Mouse (Mus musculus) left cerebral cortex, postnatal 10 days (tissue): ENCODE measurements at regions not wholly inside any gene's neighbourhood (a gene's known extent, or its start where the extent isn't known, plus 50 kb on each side); places are given as distances from the start of the nearest gene placed in this dataset.

Experiments
- DNase-seq, 2 experiments: peaks; one replicate each; pipeline ENCODE4 v3.0.0; 2021 to 2022; ENCODE audit warnings: low spot score in 2 of 2, mixed read lengths in 1 of 2; ENCODE audit errors: extremely low spot score in 1 of 2
- intact Hi-C: fragments of 180-260 bp; cut with DNase I; formaldehyde crosslinking; loops from one replicate; pipeline ENCODE4 v1.15.1; 2025

- intact Hi-C loops, result loop anchor here (10.0 kb wide), 1 partner anchor 443 kb away; no protein-coding TSS in a partner anchor
- no peak for DNase-seq
Measured at GRCm38 (mm10) chr11:65638211-65638610, 149.9 kb downstream of the Map2k4 start.

DNA sequence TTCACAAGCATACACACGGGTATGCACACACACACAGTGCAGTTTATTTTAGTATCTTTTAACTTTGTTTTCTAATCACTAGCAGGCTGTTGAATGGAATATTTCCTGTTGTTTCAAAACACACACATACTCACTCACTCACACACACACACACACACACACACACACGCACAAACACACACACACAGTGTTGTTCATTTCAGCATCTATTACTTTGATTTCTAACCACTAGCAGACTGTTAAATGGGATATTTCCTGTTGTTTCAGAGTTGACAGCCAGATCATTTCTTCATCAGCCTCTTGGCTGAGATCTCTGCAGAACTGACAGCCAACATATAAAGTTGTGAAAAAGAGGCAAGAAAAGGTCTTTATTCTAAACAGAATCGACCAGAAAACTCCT is 150.9 kb downstream of the Map2k4 start:
- no peak for DNase-seq
- intact Hi-C loops, result loop anchor here (10.0 kb wide), 1 partner anchor 442 kb away; no protein-coding TSS in a partner anchor

DNA sequence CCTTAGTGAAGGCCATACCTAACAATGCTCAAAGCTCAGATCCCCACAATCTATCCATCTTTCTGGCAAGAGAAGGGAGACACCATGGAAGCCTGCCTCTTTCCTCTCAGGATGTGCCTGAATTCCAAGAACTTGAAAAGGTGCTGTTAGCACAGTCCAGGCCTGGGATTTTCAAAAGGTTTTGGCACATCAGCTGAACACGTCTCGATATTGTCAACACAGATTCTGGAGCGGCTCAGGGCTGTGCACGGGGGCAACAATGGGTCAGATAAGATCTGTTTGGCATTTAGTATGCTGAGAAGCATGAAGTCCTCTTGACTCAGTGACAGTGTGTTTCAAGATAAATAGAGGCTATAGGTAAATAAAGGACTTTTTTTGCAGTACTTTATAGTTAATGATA is 152.8 kb downstream of the Map2k4 start:
- DNase-seq, result no peak
- intact Hi-C loops, result loop anchor here (10.0 kb wide), 1 partner anchor 441 kb away; no protein-coding TSS in a partner anchor

DNA sequence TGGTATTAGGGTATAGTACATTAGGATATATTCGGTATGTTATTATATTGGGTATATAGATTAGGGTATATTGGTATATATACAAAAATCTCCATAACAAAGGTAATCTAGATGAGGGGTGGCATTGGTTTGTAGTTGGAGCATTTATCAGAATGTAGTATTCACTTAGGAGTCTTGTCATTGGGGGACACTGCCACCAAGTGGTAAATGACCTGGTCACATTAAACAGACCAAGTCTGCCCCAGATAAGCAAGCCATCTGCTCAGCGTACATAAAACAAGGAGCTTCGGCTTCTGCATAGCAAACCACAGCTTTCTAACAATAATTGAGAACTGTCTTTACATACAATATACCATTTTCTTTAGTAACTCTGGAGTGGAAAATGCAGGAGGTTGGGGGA is 156.9 kb downstream of the Map2k4 start:
- intact Hi-C loops, result loop anchor here (10.0 kb wide), 1 partner anchor 436 kb away; no protein-coding TSS in a partner anchor

GRCm38 (mm10) chr11:65630436-65630835 is 157.7 kb downstream of the Map2k4 start:
- DNase-seq, result no peak
- intact Hi-C loops, result loop anchor here (10.0 kb wide), 1 partner anchor 436 kb away; no protein-coding TSS in a partner anchor

More for the DNA sequence above, 156.9 kb downstream of the Map2k4 start:
- peak; percentile 12 to 22 for DNase-seq

DNA sequence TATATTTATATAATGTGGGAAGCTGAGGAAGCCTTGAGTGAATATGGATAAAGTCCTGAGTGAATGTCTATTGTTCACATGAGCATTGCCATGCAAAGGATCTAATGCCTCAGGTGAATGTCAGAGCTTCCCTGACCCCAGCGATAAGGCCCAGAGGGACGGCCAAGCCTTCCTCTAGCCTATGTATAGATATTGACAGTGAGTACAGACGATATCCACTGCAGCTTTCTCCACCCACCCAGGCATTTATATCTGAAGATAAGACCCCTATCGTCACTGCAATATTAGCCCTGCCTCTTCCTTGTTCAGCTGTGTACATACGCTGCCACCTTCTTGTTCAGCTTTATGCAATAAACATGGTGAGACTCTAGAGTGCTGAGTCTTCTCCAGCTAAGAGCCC is 158.8 kb downstream of the Map2k4 start:
- DNase-seq, result no peak

DNA sequence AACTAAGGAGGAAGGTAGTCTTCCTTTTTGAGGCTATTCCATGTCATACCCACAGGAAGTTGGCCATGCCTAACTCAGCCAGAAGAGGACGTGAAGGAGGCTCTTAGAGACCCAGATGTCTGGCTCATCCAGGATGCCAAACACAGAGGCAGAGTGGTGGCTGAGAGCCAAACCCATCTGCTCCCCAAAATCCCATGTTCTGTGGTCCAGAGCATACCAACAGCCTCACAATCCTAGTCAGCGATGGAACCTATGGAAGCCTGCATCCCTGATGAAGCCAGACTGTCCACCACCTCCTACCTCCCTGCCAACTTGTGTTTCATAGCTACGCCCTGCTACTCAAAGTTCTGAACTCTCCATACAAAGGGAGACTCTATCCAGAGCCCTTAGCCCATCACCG is 169.1 kb downstream of the Map2k4 start:
- DNase-seq, result no peak
- intact Hi-C loops, result no loop called here

More for the DNA sequence above, 158.8 kb downstream of the Map2k4 start:
- intact Hi-C loops, result no loop called here

DNA sequence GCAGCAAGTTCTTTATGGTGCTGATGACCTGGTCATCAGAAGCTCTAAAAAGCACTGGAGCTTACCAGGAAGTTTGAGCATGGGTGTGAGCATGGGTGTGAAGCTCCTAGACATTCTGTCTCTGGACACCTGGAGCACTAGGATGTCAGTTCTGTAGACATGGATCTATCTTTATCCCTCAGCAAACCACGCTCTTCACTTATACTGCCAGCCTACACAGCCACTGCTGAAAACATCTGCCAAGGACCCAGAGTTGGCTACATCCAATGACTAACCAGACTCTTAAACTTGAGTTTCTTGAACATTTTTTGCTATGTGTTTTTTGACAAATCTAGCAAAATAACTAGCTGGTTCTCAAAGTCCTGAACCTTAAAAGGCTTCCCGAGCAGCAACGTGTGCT is 177.6 kb downstream of the Map2k4 start:
- intact Hi-C loops, result no loop called here
- no peak for DNase-seq

DNA sequence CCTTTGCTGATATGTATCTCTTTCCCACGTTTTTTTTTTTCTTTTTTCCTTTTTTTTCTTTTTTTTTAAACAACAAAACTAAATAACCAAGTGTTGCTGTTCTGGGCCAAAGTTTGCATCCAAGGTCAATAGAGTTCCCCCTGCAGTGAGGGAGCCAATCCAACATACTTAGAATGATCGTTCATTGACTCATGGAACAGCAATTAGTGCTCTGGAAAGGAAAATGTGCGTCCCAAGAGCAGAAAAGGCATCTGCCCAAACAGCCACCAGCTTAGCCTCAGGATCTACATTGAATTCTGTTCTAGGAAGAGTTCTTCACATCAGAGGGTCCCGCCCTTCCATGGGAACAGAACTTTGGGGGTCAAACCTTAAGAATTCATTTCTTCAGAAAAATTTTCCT is 179.0 kb downstream of the Map2k4 start:
- intact Hi-C loops, result no loop called here
- no peak for DNase-seq

DNA sequence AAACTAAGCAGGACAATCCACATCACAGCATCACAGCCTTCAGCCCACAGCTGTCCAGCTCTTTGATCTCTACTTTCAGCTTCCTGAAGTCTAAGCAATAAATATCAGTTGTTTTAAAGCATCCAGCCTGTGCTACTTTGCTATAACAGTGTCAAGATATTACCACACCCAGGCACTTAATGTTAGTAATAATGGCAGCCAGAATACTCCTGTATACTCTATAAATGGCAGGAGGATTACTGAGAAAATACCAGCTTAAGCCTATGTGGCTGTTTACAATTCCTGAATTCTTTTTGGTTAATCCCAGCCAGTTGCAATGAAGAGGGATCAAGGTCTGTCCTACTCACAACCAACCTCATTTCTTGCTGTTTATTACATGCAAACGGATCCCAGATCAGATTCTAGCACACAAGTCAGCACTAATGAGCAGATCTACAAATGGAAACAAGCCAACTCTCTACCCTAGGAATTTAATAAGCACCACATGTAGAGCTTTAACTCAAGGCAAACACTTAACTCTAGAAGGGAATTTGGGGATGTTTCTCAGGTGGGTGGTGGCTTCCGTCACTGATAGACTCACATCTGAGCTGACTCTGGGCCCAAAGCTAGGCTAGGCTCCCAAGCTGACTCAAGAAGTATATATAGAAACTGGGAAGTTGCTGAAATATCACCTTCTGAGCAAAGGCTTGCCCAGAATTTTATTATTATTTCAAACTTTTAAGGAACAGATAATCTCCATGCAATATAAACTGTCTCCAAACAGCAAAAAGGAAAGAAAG is 190.6 kb downstream of the Map2k4 start:
- intact Hi-C loops, result no loop called here
- no peak for DNase-seq

DNA sequence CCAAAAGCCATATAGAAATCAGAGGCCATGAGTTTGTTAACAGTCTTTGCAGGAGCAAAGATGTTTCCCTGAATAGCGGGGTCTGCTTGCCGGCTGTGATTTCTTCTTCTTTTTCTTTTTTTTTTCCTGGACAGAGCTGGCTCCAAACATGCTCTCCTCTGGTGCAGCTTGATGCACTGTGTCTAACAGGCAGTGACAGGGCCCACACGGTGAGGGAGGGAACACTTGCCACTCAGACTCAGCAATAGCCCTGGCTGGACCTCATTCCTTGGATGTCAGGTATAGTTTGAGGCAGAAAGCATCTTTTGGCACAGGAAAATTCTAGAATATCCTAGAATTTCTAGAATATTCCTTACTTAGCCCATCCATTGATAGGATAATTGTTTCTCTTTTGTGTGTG is 199.6 kb downstream of the Map2k4 start:
- no peak for DNase-seq
- intact Hi-C loops, result no loop called here

DNA sequence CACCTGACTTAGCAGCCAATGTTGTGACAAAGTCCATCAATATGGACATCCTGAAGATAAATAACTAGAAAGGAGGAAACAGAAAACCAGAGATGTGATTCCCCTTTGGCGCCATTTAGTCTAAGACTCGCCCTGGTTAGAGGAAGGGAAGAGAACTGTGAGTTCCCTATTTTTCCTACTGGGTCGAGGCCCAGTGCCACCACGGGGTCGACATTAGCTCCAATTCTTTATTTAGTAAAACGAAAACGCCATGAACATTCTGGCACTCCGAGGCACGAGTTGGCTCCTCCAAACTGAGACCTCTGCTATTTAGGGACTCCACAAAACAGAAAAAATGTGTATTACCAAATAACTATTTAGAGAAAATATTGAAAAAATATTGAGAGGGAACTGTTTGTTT is 220.3 kb downstream of the Map2k4 start:
- no peak for DNase-seq
- intact Hi-C loops, result no loop called here

DNA sequence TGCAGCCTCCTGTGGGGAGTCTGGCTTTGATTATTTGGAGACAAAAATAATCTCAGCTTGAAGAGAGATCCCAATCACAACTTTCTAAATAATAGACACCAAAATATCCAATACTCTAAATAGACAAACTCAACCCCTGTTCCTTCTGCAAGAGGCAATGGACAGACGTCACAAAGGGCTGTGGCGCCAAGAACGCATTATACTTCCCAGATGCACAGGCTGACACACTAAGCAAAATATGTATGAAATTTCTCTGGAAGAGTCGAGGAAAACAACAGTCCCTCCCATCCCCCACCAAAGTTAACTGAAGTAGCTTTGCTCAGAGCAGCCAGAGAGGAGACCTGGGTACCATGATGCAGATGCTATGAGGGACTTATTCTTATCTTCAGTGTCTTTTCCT is 229.9 kb downstream of the Map2k4 start:
- DNase-seq, result no peak
- intact Hi-C loops, result no loop called here

DNA sequence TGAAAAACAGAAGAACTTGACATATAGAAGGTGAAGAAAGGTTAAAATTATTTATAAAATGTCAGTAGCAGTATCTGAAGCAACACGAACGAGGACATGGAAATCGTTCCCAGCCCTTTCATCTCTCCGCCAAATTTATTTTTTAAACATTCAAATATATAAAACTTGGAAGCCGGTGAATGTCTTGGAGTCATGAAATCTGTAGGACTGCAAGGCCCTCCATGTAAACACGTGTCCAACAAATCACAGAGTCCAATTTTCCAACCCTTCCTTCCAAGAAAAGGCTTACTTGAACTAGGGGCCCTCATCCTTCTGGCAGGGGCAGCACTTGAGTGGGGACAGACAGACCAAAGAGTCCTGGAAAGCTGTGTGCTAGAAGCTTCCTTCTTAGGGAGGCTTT is 237.0 kb downstream of the Map2k4 start:
- DNase-seq, result no peak
- intact Hi-C loops, result no loop called here

DNA sequence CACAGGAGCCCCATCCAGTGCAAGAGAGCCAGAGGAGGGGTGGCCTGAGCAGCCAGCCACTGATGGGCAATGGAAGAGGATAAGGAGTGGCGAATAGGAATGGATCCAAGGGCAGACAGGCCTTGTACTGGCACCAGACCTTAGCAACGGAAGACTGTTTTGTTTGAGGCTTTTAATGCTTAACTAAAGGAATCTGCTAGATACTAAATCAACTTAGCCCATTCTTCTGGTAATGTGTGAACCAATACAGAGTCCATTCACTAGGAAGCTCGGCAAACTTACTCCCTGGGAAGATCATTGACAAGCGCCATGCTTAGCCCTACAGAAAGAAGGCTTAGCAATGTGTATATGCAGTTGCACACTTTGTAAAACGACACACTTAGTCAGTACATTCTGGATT is 243.8 kb downstream of the Map2k4 start:
- intact Hi-C loops, result no loop called here
- no peak for DNase-seq

DNA sequence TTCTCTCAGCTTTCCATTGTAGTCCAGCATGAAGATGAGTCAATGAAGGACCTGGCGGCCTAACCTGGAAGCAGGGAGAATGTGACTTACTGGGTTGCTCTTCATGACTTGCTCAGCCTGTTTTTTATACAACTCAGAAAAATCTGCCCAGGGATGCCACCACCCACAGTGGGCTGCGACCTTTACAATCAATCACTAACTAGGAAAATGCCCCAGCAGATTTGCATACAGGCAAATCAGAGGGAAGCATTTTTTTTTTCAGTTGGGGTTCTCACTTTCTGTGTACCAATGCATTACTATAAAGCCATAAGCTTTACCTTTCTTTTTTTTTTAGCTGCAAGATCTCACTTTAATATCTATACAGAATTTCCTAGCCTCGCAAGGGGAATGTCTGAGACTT is 244.5 kb downstream of the Map2k4 start:
- no peak for DNase-seq
- intact Hi-C loops, result no loop called here

DNA sequence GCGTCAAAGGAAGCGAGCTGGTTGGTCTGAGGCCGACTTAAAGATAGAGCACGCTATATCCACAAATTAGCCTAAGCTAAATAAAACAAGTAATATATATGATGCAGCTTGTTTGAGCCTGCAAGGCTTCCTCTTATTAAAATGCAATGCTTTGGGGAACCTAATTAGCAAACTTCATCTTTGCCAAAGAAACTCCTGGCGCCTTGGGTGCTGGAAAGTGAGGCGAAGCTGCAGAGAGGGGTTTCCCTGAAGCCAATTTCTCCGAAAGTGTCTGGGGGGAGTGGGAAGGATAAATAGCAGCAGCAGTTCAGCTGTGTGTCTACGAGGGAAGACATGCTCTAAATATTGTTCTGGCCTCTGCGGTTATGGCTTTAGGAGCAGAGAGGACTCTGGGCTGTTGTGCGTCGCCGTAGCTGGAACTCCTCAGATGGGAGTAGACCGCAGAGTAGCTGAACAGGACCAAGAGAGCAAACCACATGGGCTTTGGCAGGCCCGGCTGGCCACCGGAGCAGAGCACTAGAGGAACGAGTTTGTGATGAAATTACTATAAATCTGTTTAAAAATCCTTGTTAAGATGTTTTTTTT is 251.0 kb downstream of the Map2k4 start:
- intact Hi-C loops, result no loop called here
- DNase-seq, result peak in 1 of 2 experiments; percentile 3

DNA sequence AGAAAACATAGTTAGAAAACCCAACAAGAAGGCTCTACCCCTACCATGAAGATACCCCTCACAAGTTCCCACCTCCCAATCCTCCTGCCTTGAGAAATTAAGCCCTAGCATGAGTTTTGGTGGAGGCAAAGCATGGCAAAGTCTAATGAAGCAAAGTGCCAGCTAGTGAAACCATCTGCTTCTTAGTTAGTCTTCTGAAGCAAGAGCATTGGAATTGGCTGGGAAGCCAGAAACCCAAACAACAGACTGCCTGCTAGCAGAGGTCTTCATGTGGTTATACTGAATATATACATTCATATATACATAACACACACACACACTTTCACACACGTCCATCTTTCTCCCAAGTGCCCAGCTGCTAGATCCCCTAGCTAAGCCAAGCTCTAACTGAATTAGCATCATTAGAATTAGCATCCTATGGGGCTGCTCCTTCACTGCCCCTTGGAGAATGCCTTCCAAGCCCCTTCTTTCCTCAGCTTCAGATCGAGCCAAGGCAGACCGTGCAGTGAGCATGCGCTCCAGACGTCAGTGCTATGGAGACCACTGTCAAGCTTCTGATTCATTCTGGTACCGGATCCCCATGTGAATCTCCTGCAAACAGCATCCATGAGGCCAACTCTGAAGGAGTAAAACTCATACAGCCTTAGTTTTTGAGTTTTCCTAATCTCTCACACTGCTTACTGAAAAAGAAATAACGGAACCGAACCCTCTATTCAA is 252.2 kb downstream of the Map2k4 start:
- no peak for DNase-seq
- intact Hi-C loops, result no loop called here

- no peak for DNase-seq
- intact Hi-C loops, result no loop called here
Measured at GRCm38 (mm10) chr11:65530744-65531143, 257.4 kb downstream of the Map2k4 start.
